Mouse (Mus musculus) CD4-positive, CD25-positive, alpha-beta regulatory T cell, adult 4 months (primary cell): ENCODE measurements around the gene Cass4. TPM values are rescaled to one million over a fixed set of nuclear protein-coding genes. Genes with fewer than 3 reads are reported as not detected.

Experiments used
- ATAC-seq: one replicate; pipeline ENCODE4 v1.8.0; 2017
- polyA plus RNA-seq, 2 experiments: library from polyadenylated mRNA; unstranded; fragments of 100-300 nt; shearing (Covaris generic); gene quantifications; one replicate each; pipeline ENCODE4 v1.2.1; 2017

Cass4 gene
- polyA plus RNA-seq, 2 experiments from 2014 or later = 6.8 to 10.5 TPM

GRCm38 (mm10) chr2:172390341-172390740 lies 3.3 kb upstream of the Cass4 start:
- no peak for ATAC-seq

DNA sequence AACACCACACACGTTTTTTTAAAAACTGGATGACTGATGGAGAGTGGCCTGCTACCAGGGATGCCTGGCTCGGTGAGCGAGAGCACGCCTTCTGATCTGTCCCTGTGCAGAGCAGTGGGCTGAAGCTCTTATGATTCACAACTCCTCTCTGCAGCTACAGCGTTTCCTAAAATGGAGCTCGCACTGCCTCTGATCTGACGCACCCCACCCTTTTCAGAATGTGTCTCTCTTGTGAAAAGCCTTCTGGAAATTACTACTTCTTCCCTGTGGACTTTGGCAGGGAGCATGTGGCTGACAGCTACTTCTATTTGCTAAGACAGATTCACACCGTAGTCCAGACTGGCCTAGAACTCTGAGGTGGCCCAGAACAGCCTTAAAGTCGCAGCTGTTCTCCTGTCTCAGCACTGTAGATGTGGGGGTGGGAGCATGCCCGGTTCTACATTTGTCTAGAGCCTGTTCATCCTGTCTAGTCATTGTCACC lies 1.5 kb upstream of the Cass4 start:
- no peak for ATAC-seq

DNA sequence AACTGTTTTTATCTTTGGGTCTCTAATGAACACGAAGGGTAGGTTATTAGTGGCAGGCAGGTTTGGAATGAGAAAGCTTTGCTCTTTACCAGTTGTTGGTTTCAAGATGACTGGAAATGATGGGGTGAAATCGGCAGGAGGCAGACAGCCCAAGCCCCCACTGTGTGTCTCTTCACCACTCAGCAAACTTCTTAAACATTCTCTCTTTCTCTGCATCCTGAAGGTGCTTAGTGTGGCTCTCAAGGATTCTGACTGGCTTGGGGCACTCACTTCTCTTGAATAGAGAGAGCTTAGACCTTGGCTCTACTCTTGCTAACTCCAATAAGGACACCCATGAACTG lies 428 bp downstream of the Cass4 start:
- ATAC-seq = no peak

GRCm38 (mm10) chr2:172394671-172395070 lies 1.1 kb downstream of the Cass4 start:
- no peak for ATAC-seq

DNA sequence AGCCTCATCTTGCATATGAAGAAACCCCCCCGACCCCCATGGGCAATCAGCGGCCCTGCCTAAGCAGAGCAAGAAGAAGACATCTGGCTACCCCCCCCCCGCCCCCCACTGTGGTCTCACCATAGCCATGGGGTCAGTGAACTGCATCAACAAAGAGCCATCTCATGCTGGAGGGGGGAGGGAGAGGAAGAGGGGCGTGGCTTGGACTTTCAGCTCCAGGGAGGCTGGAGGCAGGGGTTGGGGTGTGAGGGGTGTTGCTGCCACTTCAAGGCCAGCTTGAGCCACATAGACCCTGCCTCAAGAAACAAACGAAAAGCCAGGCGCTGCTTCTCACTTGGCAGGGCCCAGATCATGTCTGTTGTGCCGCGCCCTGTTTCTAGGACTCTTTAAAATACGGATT lies 2.4 kb downstream of the Cass4 start:
- no peak for ATAC-seq

GRCm38 (mm10) chr2:172399901-172400300 lies 6.3 kb downstream of the Cass4 start:
- peak; percentile 91 for ATAC-seq

DNA sequence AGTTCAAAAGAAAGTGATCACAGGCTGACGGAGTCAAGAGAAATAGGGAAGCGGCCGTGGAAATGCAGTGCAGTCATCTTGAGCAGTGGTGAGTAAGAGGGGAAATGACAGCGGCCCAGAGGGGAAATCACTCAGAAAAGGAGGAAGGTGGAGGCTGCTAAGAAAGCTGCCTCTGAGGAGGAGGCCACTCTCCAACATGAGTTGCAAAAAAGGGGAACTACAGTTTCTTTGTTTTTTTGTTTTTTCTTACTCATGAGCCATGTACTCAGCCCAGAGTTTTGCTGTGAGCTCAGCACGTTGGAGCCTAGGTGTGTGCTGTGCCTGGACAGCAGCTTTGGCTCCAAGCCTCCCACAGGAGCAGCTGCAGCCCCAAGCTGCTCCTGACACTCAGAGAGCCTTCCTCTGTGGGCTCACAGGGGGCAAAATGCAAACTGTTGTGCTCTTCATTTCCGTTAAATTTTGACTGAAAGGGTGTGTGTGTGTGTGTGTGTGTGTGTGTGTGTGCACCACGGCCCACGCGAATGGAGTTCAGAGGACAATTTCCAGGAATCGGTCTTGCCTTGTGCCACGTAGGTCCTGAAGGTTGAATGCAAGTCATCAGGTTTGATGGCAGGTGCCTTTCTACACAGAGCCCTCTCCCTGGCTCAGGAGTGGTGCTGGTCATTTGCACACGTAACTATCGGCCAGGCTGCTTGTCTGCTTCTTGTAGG lies 7.7 kb downstream of the Cass4 start:
- ATAC-seq = peak; percentile 68

- ATAC-seq = no peak
These were observed 10.6 kb downstream of the Cass4 start for GRCm38 (mm10) chr2:172404239-172404638.

- ATAC-seq = peak; percentile 34
These were observed 11.4 kb downstream of the Cass4 start for GRCm38 (mm10) chr2:172405011-172405410.

DNA sequence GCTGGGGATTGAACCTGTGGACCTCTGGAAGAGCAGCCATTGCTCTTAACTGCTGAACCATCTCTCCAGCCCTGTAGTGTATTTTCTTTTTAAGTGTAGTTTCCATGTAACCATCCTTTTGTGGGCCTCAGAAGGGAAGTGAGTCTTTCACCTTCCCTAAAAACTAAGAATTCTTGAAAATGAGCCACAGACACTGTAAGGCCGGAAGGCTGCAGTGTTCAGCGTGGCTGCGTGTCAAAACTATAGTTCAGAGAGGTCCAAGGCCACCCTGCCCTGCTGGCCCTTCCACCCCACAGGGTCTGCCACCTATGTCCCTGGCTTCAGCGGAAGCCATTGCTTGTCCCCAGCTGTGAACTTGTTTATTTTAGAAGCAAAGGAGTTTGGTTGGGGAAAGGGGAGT lies 12.6 kb downstream of the Cass4 start:
- ATAC-seq = no peak

DNA sequence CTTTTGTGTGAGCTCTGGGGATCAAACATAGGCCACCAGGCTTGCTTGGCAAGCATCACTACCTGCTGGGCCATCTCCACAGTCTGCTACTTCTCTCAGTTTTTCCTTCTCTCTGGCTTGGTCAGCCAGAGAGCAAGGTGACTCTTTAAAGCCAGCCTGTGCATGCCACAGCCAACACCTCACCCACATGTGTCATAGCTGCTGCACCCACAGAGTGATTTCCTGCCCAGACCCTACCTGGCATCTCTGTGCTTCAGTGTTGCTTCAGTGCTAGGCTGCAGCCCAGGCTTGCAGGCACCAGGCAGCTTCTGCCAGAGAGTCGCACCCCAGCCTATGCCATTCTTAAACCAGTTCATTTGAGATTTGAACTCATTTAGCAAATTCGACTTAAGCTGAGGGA lies 13.9 kb downstream of the Cass4 start:
- peak; percentile 44 for ATAC-seq

DNA sequence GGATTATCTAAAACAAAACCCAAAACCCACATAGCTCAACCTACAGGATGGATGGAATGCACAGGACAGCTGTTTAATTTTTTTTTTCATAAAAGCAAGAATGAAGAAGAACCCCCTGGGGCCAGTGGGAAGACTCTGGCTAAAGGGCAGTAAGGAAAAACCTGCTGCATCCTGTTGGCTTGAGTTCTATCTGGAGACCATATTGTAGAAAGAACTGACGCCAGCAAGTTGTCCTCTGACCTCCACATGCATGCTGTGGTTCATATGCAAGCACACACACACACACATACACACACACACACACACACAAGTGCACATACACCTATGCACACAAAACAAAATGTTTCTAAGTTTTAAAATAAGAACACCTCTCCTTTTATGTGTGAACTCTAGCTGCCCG lies 17.1 kb downstream of the Cass4 start:
- no peak for ATAC-seq

GRCm38 (mm10) chr2:172411091-172411490 lies 17.5 kb downstream of the Cass4 start:
- no peak for ATAC-seq

GRCm38 (mm10) chr2:172412454-172412853 lies 18.9 kb downstream of the Cass4 start:
- no peak for ATAC-seq

DNA sequence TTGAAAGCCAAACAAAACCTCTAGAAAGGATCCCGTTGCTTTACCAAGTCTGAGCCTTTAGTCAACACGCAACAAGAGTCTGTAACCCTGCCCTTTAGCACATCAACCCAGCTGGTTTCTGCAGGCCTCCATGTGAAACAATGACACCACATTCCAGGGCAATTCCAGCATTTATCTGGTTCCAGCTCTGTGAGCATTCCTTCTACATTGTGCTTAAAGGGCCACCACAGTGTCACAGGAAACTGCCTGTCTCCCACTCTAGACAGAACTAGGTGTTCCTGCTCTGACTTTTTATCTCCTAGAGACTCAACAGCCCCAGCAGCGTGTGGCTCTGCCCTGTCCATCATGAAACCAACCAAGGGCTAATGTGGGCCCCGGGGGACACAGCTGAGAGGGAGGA lies 19.7 kb downstream of the Cass4 start:
- ATAC-seq = no peak

- no peak for ATAC-seq
These were observed 20.3 kb downstream of the Cass4 start for GRCm38 (mm10) chr2:172413894-172414293.

GRCm38 (mm10) chr2:172416218-172416617 lies 22.6 kb downstream of the Cass4 start:
- no peak for ATAC-seq

GRCm38 (mm10) chr2:172416876-172417275 lies 23.3 kb downstream of the Cass4 start:
- no peak for ATAC-seq

DNA sequence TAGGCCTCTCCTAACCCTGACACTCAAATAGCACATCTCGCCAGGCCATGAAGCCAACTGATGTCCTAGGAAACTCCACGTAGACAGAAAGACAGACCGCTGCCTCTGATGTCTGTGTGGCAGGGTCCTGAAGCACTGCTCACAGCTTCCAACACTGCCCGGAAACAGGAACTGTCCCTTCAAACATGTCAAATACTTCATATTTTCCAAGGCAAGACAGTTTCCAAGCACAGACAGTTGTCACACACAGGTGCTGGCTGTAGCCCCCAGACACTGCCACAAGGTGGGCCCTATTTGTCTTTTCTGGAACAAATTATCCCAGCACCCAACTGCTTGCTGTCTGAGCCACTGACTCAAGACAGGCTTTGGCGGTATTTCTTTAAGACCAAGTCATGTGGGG lies 24.6 kb downstream of the Cass4 start:
- no peak for ATAC-seq

DNA sequence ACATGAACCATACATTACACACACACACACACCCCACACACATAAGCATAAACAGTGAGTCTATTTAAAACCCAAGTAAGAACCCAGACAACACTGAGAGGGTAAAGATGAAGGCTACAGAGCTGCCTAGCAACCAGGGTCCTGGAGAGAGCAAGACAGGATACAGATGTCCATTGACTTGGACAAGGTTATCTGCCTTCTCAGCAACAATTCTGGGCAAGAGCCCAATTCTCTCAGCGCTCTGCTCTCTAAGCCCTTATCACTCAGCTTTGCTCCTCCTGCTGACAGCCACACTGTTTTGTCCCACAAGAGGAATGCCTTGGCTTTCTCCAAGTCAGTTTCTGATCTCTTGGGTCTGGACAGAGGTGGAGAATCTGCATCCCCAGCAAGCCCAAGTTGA lies 37.0 kb downstream of the Cass4 start:
- no peak for ATAC-seq

GRCm38 (mm10) chr2:172433746-172434145 lies 40.2 kb downstream of the Cass4 start:
- ATAC-seq = peak; percentile 93

- peak; percentile 35 for ATAC-seq
These were observed 43.9 kb downstream of the Cass4 start for GRCm38 (mm10) chr2:172437371-172437952.

GRCm38 (mm10) chr2:172439843-172440639 lies 46.4 kb downstream of the Cass4 start, which contains the start of gene Rtf2:
Gene Rtf2 (plus strand): TSS chr2:172440556.
- ATAC-seq = peak; percentile 83

DNA sequence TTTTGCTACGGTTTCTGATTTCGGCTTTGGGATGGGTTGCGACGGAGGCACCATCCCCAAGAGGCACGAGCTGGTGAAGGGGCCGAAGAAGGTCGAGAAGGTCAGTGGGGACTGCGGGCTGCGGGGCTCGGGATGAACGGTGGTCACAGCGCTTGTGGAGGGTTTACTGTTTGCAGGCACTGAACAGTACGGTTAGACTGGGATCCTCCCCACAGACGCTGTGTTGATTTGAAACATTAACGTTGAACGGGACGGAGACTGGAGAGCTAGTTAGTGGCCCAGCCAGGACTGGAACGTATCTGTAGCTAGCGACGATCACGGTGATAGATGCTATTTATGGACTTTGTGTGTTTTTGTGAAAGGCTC lies 47.0 kb downstream of the Cass4 start:
- peak; percentile 12 for ATAC-seq
